Mouse (Mus musculus): ENCODE measurements at regions not wholly inside any gene's neighbourhood (a gene's known extent, or its start where the extent isn't known, plus 50 kb on each side); places are given as distances from the start of the nearest gene placed in this dataset.

DNA sequence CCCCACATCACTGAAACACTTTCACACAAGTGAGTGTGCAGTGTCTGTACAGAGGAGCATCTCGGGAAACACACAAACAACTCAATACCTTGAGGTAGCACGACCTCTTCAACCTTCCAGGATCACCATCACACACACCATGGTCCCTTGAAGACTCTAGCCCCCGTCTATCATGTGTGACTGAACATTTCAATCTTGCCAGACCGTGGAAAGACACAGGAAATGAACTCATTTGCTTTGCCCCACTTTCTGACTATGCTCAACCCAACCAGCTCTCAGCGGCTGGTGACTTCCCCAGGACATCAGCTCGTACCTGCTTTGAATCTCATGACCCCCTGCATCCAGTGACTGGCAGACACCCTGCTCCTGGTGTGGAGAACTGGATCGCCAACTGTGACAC, 219.6 kb downstream of the Bcl11b start:
- TF ChIP-seq POLR2A (IDR thresholded peaks at IDR 0.05; ENCODE audit: extremely low read depth, insufficient read depth, low read length) (no peak), CTCF (IDR thresholded peaks at IDR 0.05; ENCODE audit: low read depth, low read length) (no peak)
